Mouse (Mus musculus): ENCODE results near the gene Nrde2. TPM values are rescaled to one million over a fixed set of nuclear protein-coding genes. Genes with fewer than 3 reads are reported as not detected.
A peak's percentile ranks its signal among the peaks of the same experiment; 100 is the strongest.

Nrde2 gene
- polyA plus RNA-seq, 1 experiment from 2014 or later: 4.1 TPM

DNA sequence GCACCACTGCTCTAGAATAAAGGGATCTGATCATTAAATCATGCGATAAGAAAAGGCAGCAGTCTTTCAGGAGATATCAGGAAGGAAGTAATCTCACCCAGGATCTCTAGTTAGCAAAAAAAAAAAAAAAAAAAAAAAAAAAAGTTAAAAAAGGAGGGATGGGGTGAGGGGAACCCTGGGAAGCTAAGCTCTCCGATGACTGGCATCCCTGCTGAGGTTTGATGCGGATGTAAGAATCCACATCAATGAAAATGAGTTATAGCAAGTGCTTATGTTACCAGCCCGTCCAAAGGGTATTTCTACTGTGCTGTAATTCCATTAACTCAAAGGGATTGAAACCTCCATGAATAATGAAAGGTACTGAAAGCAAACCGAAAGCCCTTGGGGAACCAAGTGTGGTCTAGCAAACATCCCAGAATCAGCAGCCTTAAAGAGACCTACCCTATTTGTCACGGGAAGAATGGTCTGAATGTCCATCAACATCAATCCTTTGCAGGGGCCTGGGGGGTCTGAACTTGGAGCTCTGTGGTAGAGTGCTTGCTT, 19.5 kb upstream of the Nrde2 start:
- no peak overlapping the region for H3K4me2 ChIP-seq
- H3K4me1 ChIP-seq (replicated peaks): no peaks in the 10 kb centered on the region
- H3K9ac ChIP-seq: no peak overlapping the region
- H3K27ac ChIP-seq (replicated peaks): no peak overlapping the region
- no peak for ATAC-seq (ENCODE audit: insufficient read depth)
- H3K36me3 ChIP-seq (replicated peaks): no peaks in the 10 kb centered on the region
- no peak overlapping the region for H3K4me3 ChIP-seq (replicated peaks)
- H3K9me3 ChIP-seq (replicated peaks): no peaks in the 10 kb centered on the region
- H3K27me3 ChIP-seq: no peaks in the 10 kb centered on the region
- 60% methylated on average over 6 of the region's 6 CpGs for WGBS (ENCODE audit: insufficient replicate concordance)

- H3K9ac ChIP-seq: no peak overlapping the region
- 60% methylated on average over 11 of the region's 11 CpGs for WGBS (ENCODE audit: insufficient replicate concordance)
- no peaks in the 10 kb centered on the region for H3K4me1 ChIP-seq (replicated peaks)
- no peak overlapping the region for H3K4me3 ChIP-seq (replicated peaks)
- H3K27me3 ChIP-seq: no peaks in the 10 kb centered on the region
- no peak overlapping the region for H3K4me2 ChIP-seq
- no peak for ATAC-seq (ENCODE audit: insufficient read depth)
- H3K27ac ChIP-seq (replicated peaks): no peak overlapping the region
- H3K9me3 ChIP-seq (replicated peaks): no peaks in the 10 kb centered on the region
- no peaks in the 10 kb centered on the region for H3K36me3 ChIP-seq (replicated peaks)
Observed at GRCm38 (mm10) chr12:100176469-100177056, 17.1 kb upstream of the Nrde2 start.

DNA sequence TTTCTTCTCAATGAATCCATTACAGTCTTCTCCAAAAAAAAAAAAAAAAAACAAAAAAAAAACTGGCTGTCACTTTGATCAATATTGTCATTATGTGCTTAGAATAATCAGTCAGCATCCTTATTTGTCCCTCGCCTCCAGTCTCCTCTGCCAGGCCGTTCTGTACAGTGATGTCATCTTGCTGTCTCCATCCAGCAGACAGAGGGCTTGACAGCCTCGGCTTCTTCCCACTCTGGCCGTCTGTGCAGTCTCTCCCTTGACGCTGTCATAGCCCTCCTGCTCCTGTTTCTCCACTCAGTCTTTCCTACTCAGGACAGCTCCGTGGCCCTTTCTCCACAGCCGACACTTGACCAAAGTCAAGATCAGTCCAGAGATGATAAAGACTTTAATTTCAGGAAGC, 13.0 kb upstream of the Nrde2 start:
- no peak for ATAC-seq (ENCODE audit: insufficient read depth)
- Histone ChIP-seq H3K9ac (no peak overlapping the region), H3K4me3 (replicated peaks) (no peak overlapping the region), H3K4me1 (replicated peaks) (peaks cover 11% of the 10 kb centered on the region), H3K27me3 (no peaks in the 10 kb centered on the region), H3K27ac (replicated peaks) (no peak overlapping the region), H3K36me3 (replicated peaks) (no peaks in the 10 kb centered on the region), H3K4me2 (no peak overlapping the region), H3K9me3 (replicated peaks) (no peaks in the 10 kb centered on the region)
- 63% methylated on average over 7 of the region's 7 CpGs for WGBS (ENCODE audit: insufficient replicate concordance)

DNA sequence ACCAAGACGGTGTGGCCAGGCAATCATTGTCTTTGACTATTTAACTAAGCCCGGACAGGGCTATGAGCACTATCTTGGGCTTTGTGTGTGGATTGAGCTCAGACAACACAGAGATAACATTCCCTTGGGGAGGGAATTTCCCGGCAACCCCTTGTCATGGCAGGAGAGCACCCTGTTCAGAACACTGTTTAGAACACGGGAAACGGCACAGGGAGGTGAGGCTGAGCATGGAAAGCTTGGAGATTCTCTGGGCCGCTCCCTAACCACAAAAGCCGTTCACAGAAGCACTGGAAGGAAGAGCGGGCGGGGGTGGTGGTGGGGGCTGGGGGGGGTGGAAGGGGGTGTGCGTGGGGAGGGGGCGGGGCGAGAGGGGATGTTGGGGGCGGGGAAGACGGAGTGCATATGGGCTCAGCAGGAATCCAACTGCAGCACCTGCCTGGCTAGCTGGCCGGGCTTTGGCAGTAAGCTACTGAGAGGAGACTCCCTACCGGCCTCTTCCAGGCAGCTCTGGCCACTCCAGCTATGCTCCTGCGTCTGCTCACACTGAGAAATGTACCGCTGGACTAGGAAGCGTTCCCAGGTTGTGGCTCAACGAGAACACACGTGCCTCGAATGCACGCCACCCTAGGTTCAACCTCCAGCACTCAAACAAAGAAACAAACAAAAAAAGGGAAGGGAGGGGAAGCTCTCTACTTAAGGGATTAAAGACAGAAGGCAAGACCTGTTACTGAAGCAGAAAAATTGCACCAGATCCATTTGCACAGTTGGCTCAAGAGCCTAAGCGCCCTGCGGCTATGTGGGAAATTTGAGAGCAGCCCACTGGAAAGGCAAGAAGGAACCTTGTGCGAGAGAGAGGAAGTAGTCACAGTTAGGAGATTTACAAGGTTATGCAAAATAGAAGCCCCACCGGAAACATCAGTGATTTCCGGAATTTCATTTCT, 8.7 kb upstream of the Nrde2 start:
- no peaks in the 10 kb centered on the region for H3K36me3 ChIP-seq (replicated peaks)
- 0 out of 2 replicates have a peak overlapping the region, but pooled peaks have one; percentile 24 for H3K27ac ChIP-seq (replicated peaks)
- peak overlapping the region; percentile 64 for H3K4me2 ChIP-seq
- H3K27me3 ChIP-seq: no peaks in the 10 kb centered on the region; the same call in 1 of the 2 replicates
- no peak overlapping the region for H3K9ac ChIP-seq
- peaks cover 12% of the 10 kb centered on the region for H3K4me1 ChIP-seq (replicated peaks)
- H3K9me3 ChIP-seq (replicated peaks): no peaks in the 10 kb centered on the region
- 3% methylated on average over 28 of the region's 28 CpGs for WGBS (ENCODE audit: insufficient replicate concordance)
- ATAC-seq (ENCODE audit: insufficient read depth): no peak; the same call in 1 of the 2 replicates
- H3K4me3 ChIP-seq (replicated peaks): peak overlapping the region; percentile 29

DNA sequence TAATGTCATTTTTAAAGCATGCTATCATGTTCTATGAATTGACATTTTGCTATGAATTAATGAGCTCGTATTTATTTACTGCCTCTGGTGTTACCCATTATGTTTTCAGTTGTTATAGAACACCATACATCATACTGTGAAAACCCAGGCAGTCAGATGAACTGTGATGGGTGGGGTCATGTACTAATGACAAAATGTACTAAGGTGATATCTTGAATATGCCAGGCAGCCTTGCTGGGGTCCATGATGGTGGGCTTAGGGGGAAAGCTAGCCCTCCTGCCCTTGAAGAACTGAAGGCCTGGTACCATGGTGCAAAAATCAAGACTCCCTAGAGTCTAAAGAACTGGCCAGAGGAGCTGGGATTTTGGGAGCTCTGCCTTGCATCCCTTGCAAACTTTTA, 8.0 kb upstream of the Nrde2 start:
- H3K36me3 ChIP-seq (replicated peaks): no peaks in the 10 kb centered on the region
- no peaks in the 10 kb centered on the region for H3K9me3 ChIP-seq (replicated peaks)
- WGBS (ENCODE audit: insufficient replicate concordance): 63% methylated on average over 1 of the region's 1 CpGs
- ATAC-seq (ENCODE audit: insufficient read depth): no peak
- no peak overlapping the region for H3K27ac ChIP-seq (replicated peaks)
- H3K4me1 ChIP-seq (replicated peaks): peaks cover 12% of the 10 kb centered on the region
- H3K4me3 ChIP-seq (replicated peaks): no peak overlapping the region
- peak overlapping the region; percentile 64; the same call in 1 of the 2 replicates for H3K4me2 ChIP-seq
- H3K27me3 ChIP-seq: no peaks in the 10 kb centered on the region; the same call in 1 of the 2 replicates
- H3K9ac ChIP-seq: no peak overlapping the region

DNA sequence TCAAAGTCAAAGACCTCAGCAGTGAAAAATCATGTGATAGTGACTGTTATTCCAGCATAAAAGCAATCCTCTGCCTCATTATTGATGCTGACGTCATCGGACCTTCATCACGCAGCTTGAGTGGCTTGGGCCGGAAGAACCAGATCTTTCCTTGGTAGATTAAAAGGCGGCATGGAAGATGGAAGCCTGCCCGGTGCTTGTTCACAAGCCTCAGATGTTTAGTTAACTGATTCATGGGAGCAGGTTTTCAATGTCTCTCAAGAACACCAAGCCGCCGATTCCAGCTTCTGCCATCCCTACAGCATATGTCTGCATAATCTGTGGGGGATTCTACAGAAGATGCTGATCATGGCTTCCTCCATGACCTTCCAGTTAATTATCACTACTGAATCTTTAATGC, 7.5 kb upstream of the Nrde2 start:
- no peak overlapping the region for H3K4me3 ChIP-seq (replicated peaks)
- H3K4me1 ChIP-seq (replicated peaks): peaks cover 12% of the 10 kb centered on the region
- ATAC-seq (ENCODE audit: insufficient read depth): no peak
- WGBS (ENCODE audit: insufficient replicate concordance): 76% methylated on average over 8 of the region's 8 CpGs
- H3K9ac ChIP-seq: no peak overlapping the region
- H3K36me3 ChIP-seq (replicated peaks): no peaks in the 10 kb centered on the region
- no peaks in the 10 kb centered on the region for H3K9me3 ChIP-seq (replicated peaks)
- H3K27me3 ChIP-seq: no peaks in the 10 kb centered on the region; the same call in 1 of the 2 replicates
- H3K4me2 ChIP-seq: no peak overlapping the region
- H3K27ac ChIP-seq (replicated peaks): no peak overlapping the region

GRCm38 (mm10) chr12:100166177-100166576, 6.7 kb upstream of the Nrde2 start:
- no peaks in the 10 kb centered on the region for H3K9me3 ChIP-seq (replicated peaks)
- H3K4me2 ChIP-seq: no peak overlapping the region
- WGBS (ENCODE audit: insufficient replicate concordance): 23% methylated on average over 3 of the region's 3 CpGs
- no peak overlapping the region for H3K4me3 ChIP-seq (replicated peaks)
- no peaks in the 10 kb centered on the region; the same call in 1 of the 2 replicates for H3K27me3 ChIP-seq
- no peak for ATAC-seq (ENCODE audit: insufficient read depth)
- H3K36me3 ChIP-seq (replicated peaks): no peaks in the 10 kb centered on the region
- H3K27ac ChIP-seq (replicated peaks): no peak overlapping the region
- H3K4me1 ChIP-seq (replicated peaks): peaks cover 12% of the 10 kb centered on the region
- H3K9ac ChIP-seq: no peak overlapping the region

DNA sequence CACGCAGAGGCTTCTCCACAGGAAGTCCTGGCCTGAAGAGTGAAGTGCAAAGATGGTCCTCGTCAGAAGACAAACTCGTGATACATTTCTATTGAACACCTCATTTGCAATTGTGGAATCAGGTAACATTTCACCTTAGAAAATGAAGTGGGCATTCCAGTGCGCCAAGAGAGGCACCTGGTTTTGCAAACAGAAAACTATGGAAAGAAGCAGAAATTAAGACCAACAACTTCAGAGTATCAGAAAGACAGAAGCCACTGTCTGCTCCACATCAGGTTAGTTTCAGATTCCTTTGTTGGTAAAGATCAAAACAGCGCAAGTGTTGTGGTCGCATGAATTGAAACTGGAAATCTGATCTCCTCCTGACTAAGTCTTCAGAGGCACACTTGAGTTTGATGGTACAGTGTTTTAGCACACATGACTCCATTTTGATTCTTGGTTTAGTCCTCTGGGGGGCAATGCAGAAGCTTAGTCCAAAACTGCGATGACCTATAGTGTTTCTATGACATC, 5.6 kb upstream of the Nrde2 start:
- H3K4me3 ChIP-seq (replicated peaks): no peak overlapping the region
- H3K27me3 ChIP-seq: no peaks in the 10 kb centered on the region; the same call in 1 of the 2 replicates
- no peaks in the 10 kb centered on the region for H3K9me3 ChIP-seq (replicated peaks)
- no peak overlapping the region for H3K9ac ChIP-seq
- no peak overlapping the region for H3K27ac ChIP-seq (replicated peaks)
- no peaks in the 10 kb centered on the region for H3K36me3 ChIP-seq (replicated peaks)
- peaks cover 15% of the 10 kb centered on the region for H3K4me1 ChIP-seq (replicated peaks)
- no peak for ATAC-seq (ENCODE audit: insufficient read depth)
- no peak overlapping the region for H3K4me2 ChIP-seq
- 64% methylated on average over 7 of the region's 7 CpGs for WGBS (ENCODE audit: insufficient replicate concordance)

GRCm38 (mm10) chr12:100152466-100152865, 7.0 kb downstream of the Nrde2 start:
- Histone ChIP-seq H3K4me2 (no peak overlapping the region), H3K9ac (no peak overlapping the region), H3K27me3 (no peaks in the 10 kb centered on the region), H3K36me3 (replicated peaks) (peaks cover 37% of the 10 kb centered on the region), H3K4me3 (replicated peaks) (no peak overlapping the region), H3K27ac (replicated peaks) (no peak overlapping the region), H3K9me3 (replicated peaks) (no peaks in the 10 kb centered on the region), H3K4me1 (replicated peaks) (no peaks in the 10 kb centered on the region)
- ATAC-seq (ENCODE audit: insufficient read depth): no peak
- 84% methylated on average over 7 of the region's 7 CpGs for WGBS (ENCODE audit: insufficient replicate concordance)

- 75% methylated on average over 5 of the region's 5 CpGs for WGBS (ENCODE audit: insufficient replicate concordance)
- no peak overlapping the region for H3K27ac ChIP-seq (replicated peaks)
Observed at GRCm38 (mm10) chr12:100144269-100144668, 15.2 kb downstream of the Nrde2 start.

GRCm38 (mm10) chr12:100143737-100144136, 15.7 kb downstream of the Nrde2 start:
- no peak for ATAC-seq (ENCODE audit: insufficient read depth)
- Histone ChIP-seq H3K36me3 (replicated peaks) (peaks cover 82% of the 10 kb centered on the region), H3K9ac (no peak overlapping the region), H3K9me3 (replicated peaks) (no peaks in the 10 kb centered on the region), H3K4me3 (replicated peaks) (no peak overlapping the region), H3K27ac (replicated peaks) (no peak overlapping the region), H3K4me2 (no peak overlapping the region), H3K4me1 (replicated peaks) (0 out of 2 replicates have a peak, but pooled peaks cover 3% of the 10 kb centered on the region), H3K27me3 (no peaks in the 10 kb centered on the region)
- WGBS (ENCODE audit: insufficient replicate concordance): 79% methylated on average over 9 of the region's 9 CpGs

More at GRCm38 (mm10) chr12:100144269-100144668, 15.2 kb downstream of the Nrde2 start:
- H3K9ac ChIP-seq: no peak overlapping the region
- H3K9me3 ChIP-seq (replicated peaks): no peaks in the 10 kb centered on the region
- H3K4me2 ChIP-seq: no peak overlapping the region
- H3K4me1 ChIP-seq (replicated peaks): 0 out of 2 replicates have a peak, but pooled peaks cover 3% of the 10 kb centered on the region
- H3K36me3 ChIP-seq (replicated peaks): peaks cover 82% of the 10 kb centered on the region
- no peak overlapping the region for H3K4me3 ChIP-seq (replicated peaks)
- no peak for ATAC-seq (ENCODE audit: insufficient read depth)
- no peaks in the 10 kb centered on the region for H3K27me3 ChIP-seq
